Mouse (Mus musculus) heart, adult 2 months (tissue): ENCODE measurements around the gene Ccdc120. TPM values are rescaled to one million over a fixed set of nuclear protein-coding genes. Genes with fewer than 3 reads are reported as not detected.
A peak's percentile ranks its signal among the peaks of the same experiment; 100 is the strongest.

ENCODE experiments used
- DNase-seq, 2 experiments: peaks; one replicate each; pipeline ENCODE4 v3.0.0; 2021
- H3K27ac ChIP-seq: fragments of 200-600 bp; 2 replicates; pipeline ENCODE4 v1.8.1; 2022
- H3K27me3 ChIP-seq: fragments of 200-500 bp; 2 replicates; pipeline ENCODE4 v1.6.1; 2012; ENCODE audit warnings: mild to moderate bottlenecking, low read length, inconsistent platforms, mixed read lengths; ENCODE audit not compliant: control insufficient read depth, insufficient read depth
- H3K36me3 ChIP-seq: fragments of 200-500 bp; 2 replicates; pipeline ENCODE4 v1.6.1; 2012; ENCODE audit warnings: low read length, inconsistent platforms; ENCODE audit not compliant: control insufficient read depth, insufficient read depth
- H3K4me1 ChIP-seq: fragments of 200-500 bp; 2 replicates; pipeline ENCODE4 v1.6.1; 2011; ENCODE audit warnings: low read length; ENCODE audit not compliant: control insufficient read depth, insufficient read depth
- H3K4me3 ChIP-seq: fragments of 200-600 bp; 2 replicates; pipeline ENCODE4 v1.8.1; 2022
- H3K79me2 ChIP-seq: fragments of 200-500 bp; replicated peaks from 2 replicates; pipeline ENCODE4 v1.6.1; 2012; ENCODE audit warnings: mild to moderate bottlenecking, inconsistent platforms, low read length, moderate library complexity, mixed read lengths; ENCODE audit not compliant: control insufficient read depth, insufficient read depth
- H3K9ac ChIP-seq: fragments of 200-500 bp; 2 replicates; pipeline ENCODE4 v1.6.1; 2012; ENCODE audit warnings: low read depth, mild to moderate bottlenecking, control low read depth, inconsistent platforms, low read length, mixed read lengths
- CTCF ChIP-seq: fragments of 200-600 bp; IDR thresholded peaks from 2 replicates; pipeline ENCODE4 v1.8.1; 2022; ENCODE audit warnings: antibody characterized with exemption, mild to moderate bottlenecking, moderate library complexity
- EP300 ChIP-seq: fragments of 200-500 bp; IDR thresholded peaks from 2 replicates; pipeline ENCODE4 v1.6.1; 2011; ENCODE audit warnings: low read depth, low read length, control low read depth; ENCODE audit not compliant: insufficient read depth
- POLR2A ChIP-seq: fragments of 200-500 bp; IDR thresholded peaks from 2 replicates; pipeline ENCODE4 v1.6.1; 2011; ENCODE audit warnings: mild to moderate bottlenecking, low read depth, low read length, control low read depth; ENCODE audit not compliant: insufficient read depth
- WGBS: fragments of 180-500 bp; shearing (Covaris S2); methylation state at CpG from one replicate; pipeline ENCODE4 v1.1.7; 2018; 5-methylcytosine and 5-hydroxymethylcytosine counted together
- intact Hi-C: fragments of 180-260 bp; cut with DNase I; formaldehyde crosslinking; loops from one replicate; pipeline ENCODE4 v1.15.1; 2025
- long read RNA-seq: library from polyadenylated mRNA; stranded (forward); transcript quantifications from one replicate; pipeline ENCODE4 v2.0.0, GENCODE M21; 2021
- polyA plus RNA-seq: library from polyadenylated mRNA; depleted of rRNA; stranded (reverse); fragments of >200 nt; gene quantifications from 2 replicates; pipeline ENCODE4 v1.2.3, GENCODE M21; 2012; rRNA removed
- total RNA-seq, 2 experiments: library from RNA; stranded (reverse); gene quantifications; 2 replicates each; pipeline ENCODE4 v1.2.3; 2021

Gene Ccdc120
- total RNA-seq = 1 to 10 TPM in 1 of 2 experiments, under 1 TPM in 1; 0.32 to 1.1 TPM
- polyA plus RNA-seq = 1.1 and 2.8 TPM in 2 replicates
- long read RNA-seq = 0 reads

GRCm38 (mm10) chrX:7750432-7751116 is at the start of gene Ccdc120:
TSS of gene Ccdc120 (minus strand) at chrX:7750905.
- peak within 1 kb of the TSS; percentile 74 for H3K9ac ChIP-seq
- DNase-seq = peak; percentile 65 to 66
- TF ChIP-seq CTCF (no peak), EP300 (no peak)
- intact Hi-C loops = no loop called here
- no peaks in the 10 kb centered on the region for H3K27me3 ChIP-seq
- no peaks in the 10 kb centered on the region for H3K79me2 ChIP-seq
- peak within 1 kb of the TSS; percentile 53 for H3K4me3 ChIP-seq
- H3K27ac ChIP-seq = no peak within 1 kb of the TSS
- H3K4me1 ChIP-seq = no peaks in the 10 kb centered on the region
- H3K36me3 ChIP-seq = no peaks in the 10 kb centered on the region
- WGBS = 7% methylated on average over 55 of the region's 56 CpGs

DNA sequence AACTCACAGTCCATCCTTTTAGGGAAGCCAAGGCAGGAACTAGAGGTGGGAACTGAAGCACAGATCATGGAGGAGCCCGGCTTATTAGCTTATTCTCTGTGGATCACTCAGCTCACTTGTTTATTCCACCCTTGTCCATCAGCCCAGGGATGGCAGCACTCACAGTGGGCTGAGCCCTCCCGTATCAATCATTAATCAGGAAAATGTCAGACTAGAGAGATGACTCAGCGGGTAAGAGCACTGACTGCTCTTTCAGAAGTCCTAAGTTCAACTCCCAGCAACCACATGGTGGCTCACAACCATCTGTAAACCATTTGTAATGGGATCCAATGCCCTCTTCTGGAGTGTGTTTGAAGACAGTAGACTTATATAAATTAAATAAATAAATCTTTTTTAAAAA is 46.6 kb upstream of the Ccdc120 start:
- no peaks in the 10 kb centered on the region for H3K79me2 ChIP-seq
- H3K27me3 ChIP-seq = no peaks in the 10 kb centered on the region
- TF ChIP-seq CTCF = no peak
- no peak for TF ChIP-seq EP300
- no peak for TF ChIP-seq POLR2A
- H3K9ac ChIP-seq = no peak overlapping the region
- WGBS = 87% methylated on average over 3 of the region's 3 CpGs
- no peaks in the 10 kb centered on the region for H3K36me3 ChIP-seq
- no peak overlapping the region for H3K27ac ChIP-seq
- no peak for DNase-seq
- H3K4me3 ChIP-seq = no peak overlapping the region
- no peaks in the 10 kb centered on the region for H3K4me1 ChIP-seq
- intact Hi-C loops = no loop called here

DNA sequence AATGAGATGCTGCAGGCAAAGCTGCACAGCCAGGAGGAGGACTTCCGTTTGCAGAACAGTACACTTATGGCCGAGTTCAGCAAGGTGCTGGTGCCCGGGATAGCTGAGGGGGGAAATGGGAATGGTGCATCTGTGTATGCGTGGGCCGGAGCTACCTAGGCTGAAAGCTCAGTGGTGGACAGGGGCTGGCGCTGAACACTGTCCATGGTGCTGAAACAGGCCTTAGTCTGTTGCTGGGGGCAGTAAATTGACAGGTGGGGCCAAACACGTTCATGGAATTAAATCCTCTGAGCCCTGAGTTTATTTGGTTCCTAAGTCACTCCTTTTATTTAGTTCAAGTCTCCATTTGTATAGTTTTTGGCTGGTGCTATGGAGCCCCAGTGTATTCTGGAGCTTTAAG is 44.3 kb upstream of the Ccdc120 start:
- H3K36me3 ChIP-seq = no peaks in the 10 kb centered on the region
- no peak overlapping the region for H3K9ac ChIP-seq
- peaks cover 1% of the 10 kb centered on the region; the same call in 1 of the 2 replicates for H3K4me1 ChIP-seq
- no peak overlapping the region for H3K4me3 ChIP-seq
- no peak for TF ChIP-seq CTCF
- no peaks in the 10 kb centered on the region for H3K79me2 ChIP-seq
- peak; percentile 6 to 41 for DNase-seq
- no peaks in the 10 kb centered on the region for H3K27me3 ChIP-seq
- H3K27ac ChIP-seq = no peak overlapping the region
- intact Hi-C loops = no loop called here
- 24% methylated on average over 7 of the region's 7 CpGs for WGBS

DNA sequence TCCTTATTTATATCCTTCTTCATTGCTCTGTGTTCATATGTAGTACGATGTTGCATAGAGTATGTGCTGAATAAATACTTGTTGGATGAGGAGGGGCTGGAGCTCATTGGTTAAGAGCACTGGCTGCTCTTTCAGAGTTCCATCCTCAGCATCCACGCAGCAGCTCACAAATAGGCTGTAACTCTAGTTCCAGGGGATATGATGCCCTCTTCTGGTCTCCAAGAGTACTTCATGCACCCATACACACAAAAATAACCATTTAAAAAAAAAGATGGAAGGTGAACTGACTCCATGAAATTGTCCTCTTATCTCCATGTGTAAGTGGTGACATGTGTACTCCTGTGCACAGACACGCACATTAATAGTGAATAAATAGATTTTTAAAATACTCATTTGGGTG is 42.7 kb upstream of the Ccdc120 start:
- TF ChIP-seq CTCF = peak; percentile 60
- no peak for TF ChIP-seq POLR2A
- no peak for TF ChIP-seq EP300
- Histone ChIP-seq H3K4me3 (no peak overlapping the region), H3K79me2 (no peaks in the 10 kb centered on the region), H3K36me3 (no peaks in the 10 kb centered on the region), H3K9ac (no peak overlapping the region), H3K27me3 (no peaks in the 10 kb centered on the region), H3K27ac (no peak overlapping the region), H3K4me1 (peaks cover 1% of the 10 kb centered on the region; the same call in 1 of the 2 replicates)
- 43% methylated on average over 3 of the region's 3 CpGs for WGBS
- intact Hi-C loops = no loop called here
- no peak for DNase-seq

- Histone ChIP-seq H3K27ac (peak overlapping the region; percentile 89), H3K79me2 (no peaks in the 10 kb centered on the region), H3K36me3 (no peaks in the 10 kb centered on the region), H3K9ac (peak overlapping the region; percentile 60), H3K4me3 (peak overlapping the region; percentile 58), H3K4me1 (peaks cover 1% of the 10 kb centered on the region; the same call in 1 of the 2 replicates), H3K27me3 (no peaks in the 10 kb centered on the region)
- 22% methylated on average over 5 of the region's 5 CpGs for WGBS
- TF ChIP-seq EP300 = no peak
- DNase-seq = no peak
- intact Hi-C loops = no loop called here
Measured at GRCm38 (mm10) chrX:7790309-7790708, 39.6 kb upstream of the Ccdc120 start.

DNA sequence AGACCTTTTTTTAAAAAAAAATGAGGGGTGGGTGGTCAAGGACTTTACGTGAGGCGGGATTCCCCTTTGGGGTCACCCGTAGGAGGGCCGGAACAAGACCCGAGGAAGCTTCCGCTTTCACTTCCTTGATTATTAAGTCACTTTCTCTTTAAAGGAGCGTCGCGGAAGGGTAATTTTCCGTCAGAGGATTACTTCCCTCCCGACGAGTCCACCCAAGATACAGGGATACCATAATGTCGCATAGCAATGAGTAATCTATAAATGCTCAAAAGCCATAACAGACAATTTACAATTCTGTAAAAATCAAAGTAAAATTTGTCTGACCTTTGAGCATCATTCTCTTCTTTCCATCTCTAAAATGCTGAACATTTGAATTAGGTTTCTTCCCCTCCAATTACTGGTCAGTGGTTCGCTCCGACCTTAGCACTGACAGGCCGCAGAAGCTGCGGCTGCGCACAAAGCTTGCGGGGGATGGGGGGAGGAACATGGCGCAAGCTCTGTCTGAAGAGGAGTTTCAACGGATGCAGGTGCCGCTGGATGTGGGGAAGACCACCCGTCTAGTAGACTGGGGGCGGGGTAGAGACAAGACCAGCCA is 38.9 kb upstream of the Ccdc120 start, which contains the start of gene Gripap1:
TSS of gene Gripap1 (plus strand) at position 224 of the 595 bp plus-strand sequence.
- H3K27me3 ChIP-seq = no peaks in the 10 kb centered on the region
- H3K36me3 ChIP-seq = no peaks in the 10 kb centered on the region
- TF ChIP-seq POLR2A (peak; percentile 59), EP300 (no peak), CTCF (no peak)
- WGBS = 17% methylated on average over 24 of the region's 24 CpGs
- peaks cover 1% of the 10 kb centered on the region; the same call in 1 of the 2 replicates for H3K4me1 ChIP-seq
- peak within 1 kb of the TSS; percentile 58 for H3K4me3 ChIP-seq
- peak; percentile 79 to 80 for DNase-seq
- no peaks in the 10 kb centered on the region for H3K79me2 ChIP-seq
- intact Hi-C loops = no loop called here
- H3K27ac ChIP-seq = peak within 1 kb of the TSS; percentile 89
- H3K9ac ChIP-seq = peak within 1 kb of the TSS; percentile 60
